ENCODE assay signal across 7 mouse cellular contexts in the genomic region with DNA sequence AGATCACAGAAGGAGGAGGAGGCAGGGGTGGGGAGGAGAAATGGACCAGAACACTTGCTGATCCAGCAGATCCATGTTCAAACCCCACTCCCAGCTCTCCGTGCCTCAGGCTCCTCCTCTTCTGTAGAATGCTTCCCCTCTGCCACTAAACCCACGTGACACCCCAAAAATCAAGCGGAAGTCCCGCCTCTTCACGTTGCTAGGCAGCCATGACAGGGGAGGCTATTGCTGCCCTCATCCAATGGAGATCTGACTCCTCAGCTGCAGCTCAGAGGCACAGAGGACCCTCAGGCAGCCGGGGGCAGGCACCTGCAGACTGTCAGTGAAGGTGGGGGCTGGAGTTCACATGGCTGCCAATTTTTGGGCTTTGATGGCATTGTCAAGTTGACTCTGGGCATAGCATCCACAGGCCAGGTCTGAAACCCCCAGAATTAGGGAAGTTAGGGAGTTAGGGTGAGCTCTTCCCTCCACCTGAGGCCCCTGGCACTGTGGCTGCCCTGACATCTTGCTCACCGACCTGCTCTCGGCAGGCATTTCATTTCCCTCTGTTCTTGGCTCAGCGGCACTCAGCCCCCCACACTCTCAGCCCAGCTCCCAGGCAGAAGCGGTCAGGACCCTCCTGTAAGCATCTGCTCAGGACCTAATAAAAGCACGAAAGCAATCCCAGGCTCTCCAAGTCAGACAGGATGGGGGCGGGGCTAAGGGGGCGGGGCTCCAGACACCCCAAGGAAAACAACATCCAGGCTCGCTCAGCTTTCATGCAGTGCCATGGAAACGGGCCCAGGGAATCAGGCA. TPM values are rescaled to one million over a fixed set of nuclear protein-coding genes. Genes with fewer than 3 reads are reported as not detected.
DNase-seq lines count a peak whose midpoint lies in the region; ATAC-seq and TF ChIP-seq lines count a peak whose summit lies in the region.

No protein-coding gene starts in this region.

- peak; percentile 16 for DNase-seq in adipocyte (ENCODE audit: low spot score)
- DNase-seq in frontal cortex, postnatal 10 days (ENCODE audit: low spot score in 2 of 2) = peak; percentile 75 to 77
- DNase-seq in limb, embryonic 10.5 days (ENCODE audit: low spot score) = peak; percentile 85
- peak; percentile 71 to 72 for DNase-seq in spleen, adult 18-20 months

- no peak for TF ChIP-seq CTCF in E14TG2a.4 (conservative IDR thresholded peaks at IDR 0.05; ENCODE audit: low read length)

- H3K27ac ChIP-seq in intestine, embryonic 15.5 days = peak overlapping the region; percentile 29
- H3K27ac ChIP-seq in limb, embryonic 10.5 days = peak overlapping the region; percentile 84
- peak overlapping the region; percentile 81 for H3K27ac ChIP-seq in midbrain, embryonic 12.5 days (replicated peaks)

- H3K27me3 ChIP-seq in E14TG2a.4 (ENCODE audit: insufficient read depth, low read length) = no peaks in the 10 kb centered on the region; the same call in 1 of the 2 replicates
- H3K27me3 ChIP-seq in intestine, embryonic 15.5 days (replicated peaks) = no peaks in the 10 kb centered on the region
- no peaks in the 10 kb centered on the region for H3K27me3 ChIP-seq in limb, embryonic 10.5 days (ENCODE audit: low read depth, poor library complexity, severe bottlenecking)
- peaks cover 4% of the 10 kb centered on the region; the same call in 1 of the 2 replicates for H3K27me3 ChIP-seq in midbrain, embryonic 12.5 days

- peak overlapping the region; percentile 69 for H3K4me3 ChIP-seq in E14TG2a.4 (replicated peaks; ENCODE audit: low read length)
- no peak overlapping the region for H3K4me3 ChIP-seq in intestine, embryonic 15.5 days (replicated peaks)
- H3K4me3 ChIP-seq in limb, embryonic 10.5 days = peak overlapping the region; percentile 40
- H3K4me3 ChIP-seq in midbrain, embryonic 12.5 days = no peak overlapping the region

- no peaks in the 10 kb centered on the region for H3K9me3 ChIP-seq in E14TG2a.4 (ENCODE audit: low read length)
- no peaks in the 10 kb centered on the region for H3K9me3 ChIP-seq in intestine, embryonic 15.5 days
- H3K9me3 ChIP-seq in limb, embryonic 10.5 days (replicated peaks) = no peaks in the 10 kb centered on the region
- no peaks in the 10 kb centered on the region for H3K9me3 ChIP-seq in midbrain, embryonic 12.5 days

- no peak overlapping the region for H3K9ac ChIP-seq in intestine, embryonic 15.5 days
- 0 out of 2 replicates have a peak overlapping the region, but pooled peaks have one; percentile 11 for H3K9ac ChIP-seq in midbrain, embryonic 12.5 days (replicated peaks)

- no peaks in the 10 kb centered on the region for H3K36me3 ChIP-seq in E14TG2a.4 (ENCODE audit: insufficient read depth, low read length)
- no peaks in the 10 kb centered on the region for H3K36me3 ChIP-seq in intestine, embryonic 15.5 days
- H3K36me3 ChIP-seq in limb, embryonic 10.5 days = no peaks in the 10 kb centered on the region
- no peaks in the 10 kb centered on the region for H3K36me3 ChIP-seq in midbrain, embryonic 12.5 days

- WGBS in intestine, embryonic 15.5 days = 8% methylated on average over 15 of the region's 15 CpGs
- WGBS in limb, embryonic 10.5 days = 6% methylated on average over 15 of the region's 15 CpGs
- WGBS in midbrain, embryonic 12.5 days = 7% methylated on average over 15 of the region's 15 CpGs

- H3K4me2 ChIP-seq in intestine, embryonic 15.5 days (replicated peaks) = peak overlapping the region; percentile 40
- H3K4me2 ChIP-seq in midbrain, embryonic 12.5 days (replicated peaks) = peak overlapping the region; percentile 34

- ATAC-seq in intestine, embryonic 15.5 days = peak; percentile 67
- ATAC-seq in midbrain, embryonic 12.5 days (ENCODE audit: low FRiP score, low read depth) = peak; percentile 72

- H3K4me1 ChIP-seq in E14TG2a.4 (replicated peaks; ENCODE audit: low read depth, low read length) = peaks cover 43% of the 10 kb centered on the region
- H3K4me1 ChIP-seq in intestine, embryonic 15.5 days (replicated peaks) = peaks cover 10% of the 10 kb centered on the region
- peaks cover 40% of the 10 kb centered on the region for H3K4me1 ChIP-seq in limb, embryonic 10.5 days
- peaks cover 30% of the 10 kb centered on the region for H3K4me1 ChIP-seq in midbrain, embryonic 12.5 days

RNA-seq across cellular contexts. Expression of gene Tldc1, which starts 20.2 kb away (rescaled TPM):
- 14.4 and 15.3 TPM in 2 replicates for polyA plus RNA-seq in intestine, embryonic 15.5 days (2015; fragmentation: Nextera tagmentation; extraction: Ambion mirVana)
- 13.1 and 14.6 TPM in 2 replicates for polyA plus RNA-seq in limb, embryonic 10.5 days (2016; fragmentation: Nextera tagmentation; extraction: Ambion mirVana)
- polyA plus RNA-seq in midbrain, embryonic 12.5 days (2016; fragmentation: Nextera tagmentation; extraction: Ambion mirVana) = 10.3 and 13.3 TPM in 2 replicates

RNA-seq across cellular contexts. Expression of gene Cotl1, which starts 42.0 kb away (rescaled TPM):
- polyA plus RNA-seq in intestine, embryonic 15.5 days (2015; fragmentation: Nextera tagmentation; extraction: Ambion mirVana) = 152 and 167 TPM in 2 replicates
- 53.2 and 94.6 TPM in 2 replicates for polyA plus RNA-seq in limb, embryonic 10.5 days (2016; fragmentation: Nextera tagmentation; extraction: Ambion mirVana)
- 93.4 and 131 TPM in 2 replicates for polyA plus RNA-seq in midbrain, embryonic 12.5 days (2016; fragmentation: Nextera tagmentation; extraction: Ambion mirVana)

Comparison
In these comparisons a context has a peak if more than half of its experiments do, and no peak if none do; other contexts are left out.
1. H3K4me3 ChIP-seq: peak in E14TG2a.4 (single experiment) and limb, embryonic 10.5 days (single experiment); none in intestine, embryonic 15.5 days (single experiment) and midbrain, embryonic 12.5 days (single experiment).
2. DNase-seq: peak in every context shown above with its lines; median percentile 85 in limb, embryonic 10.5 days; 76 in frontal cortex, postnatal 10 days; 72 in spleen, adult 18-20 months; 16 in adipocyte.
3. H3K27ac ChIP-seq: peak in every context shown above with its lines; median percentile 84 in limb, embryonic 10.5 days; 81 in midbrain, embryonic 12.5 days; 29 in intestine, embryonic 15.5 days.